In the genomic region with DNA sequence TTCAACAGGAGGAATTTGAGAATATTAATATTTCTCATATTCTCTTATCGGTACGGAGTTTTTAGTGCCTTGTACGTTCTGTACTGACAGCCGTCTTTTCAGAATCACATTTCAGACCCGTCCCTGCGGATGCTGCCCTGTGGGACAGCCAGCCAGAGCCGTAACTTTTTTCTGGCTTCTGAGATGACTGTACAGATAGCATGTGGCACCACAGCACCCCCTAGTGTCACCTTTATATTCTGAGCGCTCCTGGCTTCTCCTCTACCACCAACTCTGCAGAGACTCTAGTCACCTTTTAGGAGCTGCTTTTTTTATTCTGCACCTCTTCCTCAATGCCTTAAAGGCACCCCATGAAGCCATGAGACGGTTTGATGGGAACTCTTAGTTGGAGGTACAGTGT, we compare ENCODE assay signal across 8 mouse cellular contexts. TPM values are rescaled to one million over a fixed set of nuclear protein-coding genes. Genes with fewer than 3 reads are reported as not detected.
DNase-seq lines count a peak whose midpoint lies in the region; ATAC-seq and TF ChIP-seq lines count a peak whose summit lies in the region.

No protein-coding gene starts in this region.

- 12% methylated on average over 9 of the region's 9 CpGs for WGBS in embryonic facial prominence, embryonic 10.5 days
- 13% methylated on average over 9 of the region's 9 CpGs for WGBS in intestine, postnatal 0 days
- 9% methylated on average over 9 of the region's 9 CpGs for WGBS in liver, embryonic 12.5 days (ENCODE audit: insufficient replicate concordance)
- WGBS in stomach, embryonic 14.5 days: 10% methylated on average over 9 of the region's 9 CpGs

- no peak overlapping the region for H3K9ac ChIP-seq in intestine, postnatal 0 days (ENCODE audit: low read depth, low read length)
- H3K9ac ChIP-seq in liver, embryonic 12.5 days: no peak overlapping the region
- no peak overlapping the region; the same call in 1 of the 2 replicates for H3K9ac ChIP-seq in stomach, embryonic 14.5 days (replicated peaks; ENCODE audit: low read depth, low read length)

- H3K4me3 ChIP-seq in embryonic facial prominence, embryonic 10.5 days: peak overlapping the region; percentile 37
- 0 out of 2 replicates have a peak overlapping the region, but pooled peaks have one; percentile 20 for H3K4me3 ChIP-seq in intestine, postnatal 0 days (ENCODE audit: low read depth, low read length)
- H3K4me3 ChIP-seq in liver, embryonic 12.5 days: peak overlapping the region; percentile 28
- no peak overlapping the region; the same call in 1 of the 2 replicates for H3K4me3 ChIP-seq in stomach, embryonic 14.5 days (ENCODE audit: low read depth, low read length)

- DNase-seq in B cell, adult 2 months: peak; percentile 56 to 61
- DNase-seq in adrenal gland, postnatal 25 days: peak; percentile 59
- DNase-seq in embryonic facial prominence, embryonic 10.5 days (ENCODE audit: low spot score): peak; percentile 80
- DNase-seq in heart, adult 11 months: peak; percentile 95
- DNase-seq in naive thymus-derived CD4-positive, alpha-beta T cell, adult 2 months (ENCODE audit: low read depth): peak; percentile 91

- H3K36me3 ChIP-seq in embryonic facial prominence, embryonic 10.5 days (replicated peaks): peaks cover 57% of the 10 kb centered on the region
- H3K36me3 ChIP-seq in intestine, postnatal 0 days (ENCODE audit: control insufficient read depth, insufficient read depth): no peaks in the 10 kb centered on the region
- peaks cover 20% of the 10 kb centered on the region for H3K36me3 ChIP-seq in liver, embryonic 12.5 days
- H3K36me3 ChIP-seq in stomach, embryonic 14.5 days (ENCODE audit: control insufficient read depth, insufficient read depth, low read length): peaks cover 3% of the 10 kb centered on the region; the same call in 1 of the 2 replicates

- no peaks in the 10 kb centered on the region for H3K9me3 ChIP-seq in embryonic facial prominence, embryonic 10.5 days
- no peaks in the 10 kb centered on the region for H3K9me3 ChIP-seq in intestine, postnatal 0 days (ENCODE audit: control insufficient read depth)
- no peaks in the 10 kb centered on the region for H3K9me3 ChIP-seq in liver, embryonic 12.5 days (replicated peaks)
- no peaks in the 10 kb centered on the region for H3K9me3 ChIP-seq in stomach, embryonic 14.5 days (ENCODE audit: control insufficient read depth, low read depth, low read length)

- peak overlapping the region; percentile 75; the same call in 1 of the 2 replicates for H3K27ac ChIP-seq in embryonic facial prominence, embryonic 10.5 days (replicated peaks)
- peak overlapping the region; percentile 52 for H3K27ac ChIP-seq in intestine, postnatal 0 days (ENCODE audit: low read depth, low read length)
- peak overlapping the region; percentile 74 for H3K27ac ChIP-seq in liver, embryonic 12.5 days
- peak overlapping the region; percentile 41; the same call in 1 of the 2 replicates for H3K27ac ChIP-seq in stomach, embryonic 14.5 days (ENCODE audit: low read length)

- TF ChIP-seq CTCF in intestine, postnatal 0 days (IDR thresholded peaks at IDR 0.05; ENCODE audit: low read depth): peak; percentile 93

- H3K4me2 ChIP-seq in intestine, postnatal 0 days (replicated peaks; ENCODE audit: low read depth): peak overlapping the region; percentile 57
- peak overlapping the region; percentile 69 for H3K4me2 ChIP-seq in liver, embryonic 12.5 days
- peak overlapping the region; percentile 40 for H3K4me2 ChIP-seq in stomach, embryonic 14.5 days (replicated peaks; ENCODE audit: low read depth, low read length)

- peaks cover 20% of the 10 kb centered on the region for H3K4me1 ChIP-seq in embryonic facial prominence, embryonic 10.5 days
- no peaks in the 10 kb centered on the region; the same call in 1 of the 2 replicates for H3K4me1 ChIP-seq in intestine, postnatal 0 days (replicated peaks; ENCODE audit: control insufficient read depth, insufficient read depth, low read length)
- peaks cover 43% of the 10 kb centered on the region for H3K4me1 ChIP-seq in liver, embryonic 12.5 days
- H3K4me1 ChIP-seq in stomach, embryonic 14.5 days (ENCODE audit: control insufficient read depth, insufficient read depth, low read length): peaks cover 18% of the 10 kb centered on the region

- no peaks in the 10 kb centered on the region for H3K27me3 ChIP-seq in embryonic facial prominence, embryonic 10.5 days (replicated peaks; ENCODE audit: low read depth, poor library complexity, severe bottlenecking)
- H3K27me3 ChIP-seq in intestine, postnatal 0 days (replicated peaks; ENCODE audit: control insufficient read depth, insufficient read depth, low read length): no peaks in the 10 kb centered on the region
- H3K27me3 ChIP-seq in liver, embryonic 12.5 days (replicated peaks): no peaks in the 10 kb centered on the region
- H3K27me3 ChIP-seq in stomach, embryonic 14.5 days (ENCODE audit: control insufficient read depth, insufficient read depth, low read length): no peaks in the 10 kb centered on the region

- peak; percentile 71 for ATAC-seq in intestine, postnatal 0 days
- ATAC-seq in liver, embryonic 12.5 days: peak; percentile 43; the same call in 1 of the 2 replicates
- peak; percentile 61 for ATAC-seq in stomach, embryonic 14.5 days (ENCODE audit: insufficient number of reproducible peaks, insufficient read depth, low FRiP score, low read depth)

RNA-seq across cellular contexts. Expression of a gene that starts 47.7 kb away (rescaled TPM):
- not detected in 2 replicates for total RNA-seq in adrenal gland, postnatal 25 days (2021)
- not detected in 2 replicates for polyA plus RNA-seq in embryonic facial prominence, embryonic 10.5 days (2016; fragmentation: Nextera tagmentation; extraction: Ambion mirVana)
- not detected in 2 replicates for polyA plus RNA-seq in intestine, postnatal 0 days (2015; fragmentation: Nextera tagmentation; extraction: Ambion mirVana)
- not detected in 2 replicates for polyA plus RNA-seq in liver, embryonic 12.5 days (2016; fragmentation: Nextera tagmentation; extraction: Ambion mirVana)
- not detected in 2 replicates for polyA plus RNA-seq in stomach, embryonic 14.5 days (2014; fragmentation: Nextera tagmentation; extraction: Ambion mirVana)
